Mouse (Mus musculus): Measurements from ENCODE around the gene Il33. TPM values are rescaled to one million over a fixed set of nuclear protein-coding genes. Genes with fewer than 3 reads are reported as not detected.

Il33 gene
- total and polyA plus RNA-seq, 2 experiments, result 0.80 to 1.6 TPM

- H3K4me3 ChIP-seq (ENCODE audit: insufficient read depth, low read depth, low read length), result no peak overlapping the region
- TF ChIP-seq CTCF (IDR thresholded peaks at IDR 0.05; ENCODE audit: low read depth, low read length), result no peak
- TF ChIP-seq POLR2A (IDR thresholded peaks at IDR 0.05; ENCODE audit: extremely low read depth, insufficient read depth, low read length), result no peak
- no peak overlapping the region for H3K9ac ChIP-seq (ENCODE audit: low read depth, low read length)
- H3K4me1 ChIP-seq (ENCODE audit: control insufficient read depth, insufficient read depth, low read length), result peaks cover 4% of the 10 kb centered on the region; the same call in 1 of the 2 replicates
- no peaks in the 10 kb centered on the region for H3K36me3 ChIP-seq (ENCODE audit: control insufficient read depth, insufficient read depth, low read length)
- no peaks in the 10 kb centered on the region for H3K79me2 ChIP-seq (ENCODE audit: control insufficient read depth, insufficient read depth, low read length)
- WGBS, result 64% methylated on average over 16 of the region's 16 CpGs
- no peaks in the 10 kb centered on the region for H3K27me3 ChIP-seq (ENCODE audit: control insufficient read depth, insufficient read depth, low read length)
- no peak overlapping the region for H3K27ac ChIP-seq (replicated peaks; ENCODE audit: insufficient read depth, low read depth, low read length)
- peak; percentile 70 for DNase-seq (ENCODE audit: extremely low read depth, low read depth, low spot score)
Observed at GRCm38 (mm10) chr19:29984208-29985005, 59.5 kb downstream of the Il33 start.

GRCm38 (mm10) chr19:29986464-29987091 lies 61.7 kb downstream of the Il33 start:
- no peak for DNase-seq (ENCODE audit: extremely low read depth, low read depth, low spot score)
- Histone ChIP-seq H3K36me3 (ENCODE audit: control insufficient read depth, insufficient read depth, low read length) (no peaks in the 10 kb centered on the region), H3K9ac (ENCODE audit: low read depth, low read length) (no peak overlapping the region), H3K4me3 (ENCODE audit: insufficient read depth, low read depth, low read length) (no peak overlapping the region), H3K4me1 (ENCODE audit: control insufficient read depth, insufficient read depth, low read length) (peaks cover 4% of the 10 kb centered on the region; the same call in 1 of the 2 replicates), H3K27ac (replicated peaks; ENCODE audit: insufficient read depth, low read depth, low read length) (no peak overlapping the region), H3K27me3 (ENCODE audit: control insufficient read depth, insufficient read depth, low read length) (no peaks in the 10 kb centered on the region), H3K79me2 (ENCODE audit: control insufficient read depth, insufficient read depth, low read length) (no peaks in the 10 kb centered on the region)
- no peak for TF ChIP-seq CTCF (IDR thresholded peaks at IDR 0.05; ENCODE audit: low read depth, low read length)
- TF ChIP-seq POLR2A (IDR thresholded peaks at IDR 0.05; ENCODE audit: extremely low read depth, insufficient read depth, low read length), result no peak
- 89% methylated on average over 12 of the region's 12 CpGs for WGBS

GRCm38 (mm10) chr19:30000406-30001365 lies 75.8 kb downstream of the Il33 start:
- Histone ChIP-seq H3K27me3 (ENCODE audit: control insufficient read depth, insufficient read depth, low read length) (no peaks in the 10 kb centered on the region), H3K36me3 (ENCODE audit: control insufficient read depth, insufficient read depth, low read length) (no peaks in the 10 kb centered on the region), H3K79me2 (ENCODE audit: control insufficient read depth, insufficient read depth, low read length) (no peaks in the 10 kb centered on the region), H3K9ac (ENCODE audit: low read depth, low read length) (no peak overlapping the region), H3K4me1 (ENCODE audit: control insufficient read depth, insufficient read depth, low read length) (no peaks in the 10 kb centered on the region), H3K4me3 (ENCODE audit: insufficient read depth, low read depth, low read length) (no peak overlapping the region), H3K27ac (replicated peaks; ENCODE audit: insufficient read depth, low read depth, low read length) (no peak overlapping the region)
- 79% methylated on average over 12 of the region's 12 CpGs for WGBS
- DNase-seq (ENCODE audit: extremely low read depth, low read depth, low spot score), result no peak
- TF ChIP-seq CTCF (IDR thresholded peaks at IDR 0.05; ENCODE audit: low read depth, low read length), result no peak
- no peak for TF ChIP-seq POLR2A (IDR thresholded peaks at IDR 0.05; ENCODE audit: extremely low read depth, insufficient read depth, low read length)

- WGBS, result 77% methylated on average over 6 of the region's 6 CpGs
- Histone ChIP-seq H3K9ac (ENCODE audit: low read depth, low read length) (no peak overlapping the region), H3K27ac (replicated peaks; ENCODE audit: insufficient read depth, low read depth, low read length) (no peak overlapping the region), H3K79me2 (ENCODE audit: control insufficient read depth, insufficient read depth, low read length) (no peaks in the 10 kb centered on the region), H3K27me3 (ENCODE audit: control insufficient read depth, insufficient read depth, low read length) (no peaks in the 10 kb centered on the region), H3K4me3 (ENCODE audit: insufficient read depth, low read depth, low read length) (no peak overlapping the region), H3K36me3 (ENCODE audit: control insufficient read depth, insufficient read depth, low read length) (no peaks in the 10 kb centered on the region), H3K4me1 (ENCODE audit: control insufficient read depth, insufficient read depth, low read length) (no peaks in the 10 kb centered on the region)
- DNase-seq (ENCODE audit: extremely low read depth, low read depth, low spot score), result no peak
- TF ChIP-seq CTCF (IDR thresholded peaks at IDR 0.05; ENCODE audit: low read depth, low read length), result no peak
Observed at GRCm38 (mm10) chr19:30001550-30001949, 76.6 kb downstream of the Il33 start.

GRCm38 (mm10) chr19:30003621-30004020 lies 78.7 kb downstream of the Il33 start, which contains the start of gene Trpd52l3:
Gene Trpd52l3 (plus strand): TSS chr19:30003790.
- Histone ChIP-seq H3K4me1 (ENCODE audit: control insufficient read depth, insufficient read depth, low read length) (no peaks in the 10 kb centered on the region), H3K27me3 (ENCODE audit: control insufficient read depth, insufficient read depth, low read length) (no peaks in the 10 kb centered on the region), H3K4me3 (ENCODE audit: insufficient read depth, low read depth, low read length) (no peak within 1 kb of the TSS), H3K79me2 (ENCODE audit: control insufficient read depth, insufficient read depth, low read length) (no peaks in the 10 kb centered on the region), H3K27ac (replicated peaks; ENCODE audit: insufficient read depth, low read depth, low read length) (no peak within 1 kb of the TSS), H3K9ac (ENCODE audit: low read depth, low read length) (no peak within 1 kb of the TSS), H3K36me3 (ENCODE audit: control insufficient read depth, insufficient read depth, low read length) (no peaks in the 10 kb centered on the region)
- DNase-seq (ENCODE audit: extremely low read depth, low read depth, low spot score), result no peak
- WGBS, result 90% methylated on average over 9 of the region's 9 CpGs
- TF ChIP-seq POLR2A (IDR thresholded peaks at IDR 0.05; ENCODE audit: extremely low read depth, insufficient read depth, low read length), result no peak
- TF ChIP-seq CTCF (IDR thresholded peaks at IDR 0.05; ENCODE audit: low read depth, low read length), result no peak
